Comparison of ENCODE assay signal across 8 mouse cellular contexts in genomic region chr6:89631809-89632562, GRCm38 (mm10). TPM values are rescaled to one million over a fixed set of nuclear protein-coding genes. Genes with fewer than 3 reads are reported as not detected.
A peak's percentile ranks its signal among the peaks of the same experiment; 100 is the strongest.
DNase-seq lines count a peak whose midpoint lies in the region; ATAC-seq and TF ChIP-seq lines count a peak whose summit lies in the region.

No protein-coding gene starts in this region.

- H3K9ac ChIP-seq in heart, embryonic 16.5 days (ENCODE audit: low read length), result no peak overlapping the region
- H3K9ac ChIP-seq in lung, embryonic 14.5 days, result no peak overlapping the region

- H3K27ac ChIP-seq in heart, embryonic 16.5 days (ENCODE audit: low read length), result no peak overlapping the region
- no peak overlapping the region for H3K27ac ChIP-seq in lung, embryonic 14.5 days (ENCODE audit: low read depth)
- no peak overlapping the region for H3K27ac ChIP-seq in thymus, adult 2 months (ENCODE audit: control insufficient read depth, insufficient read depth, low read length)

- H3K4me3 ChIP-seq in heart, embryonic 16.5 days (ENCODE audit: low read length), result no peak overlapping the region
- H3K4me3 ChIP-seq in lung, embryonic 14.5 days (ENCODE audit: low read depth, low read length), result no peak overlapping the region
- H3K4me3 ChIP-seq in thymus, adult 2 months (ENCODE audit: control insufficient read depth, insufficient read depth, low read length), result no peak overlapping the region

- peak overlapping the region; percentile 23; the same call in 1 of the 2 replicates for H3K4me2 ChIP-seq in heart, embryonic 16.5 days (ENCODE audit: low read depth, low read length)
- H3K4me2 ChIP-seq in lung, embryonic 14.5 days, result peak overlapping the region; percentile 21; the same call in 1 of the 2 replicates

- TF ChIP-seq POLR2A in brain, embryonic 14.5 days (IDR thresholded peaks at IDR 0.05; ENCODE audit: borderline replicate concordance, extremely low read depth, insufficient read depth, insufficient read length, poor library complexity, severe bottlenecking), result no peak
- TF ChIP-seq POLR2A in thymus, adult 2 months (IDR thresholded peaks at IDR 0.05; ENCODE audit: control insufficient read depth, extremely low read depth, insufficient read depth, low read length, poor library complexity), result no peak

- peaks cover 5% of the 10 kb centered on the region; the same call in 1 of the 2 replicates for H3K27me3 ChIP-seq in heart, embryonic 16.5 days (ENCODE audit: control insufficient read depth, insufficient read depth, low read length)
- no peaks in the 10 kb centered on the region for H3K27me3 ChIP-seq in lung, embryonic 14.5 days (ENCODE audit: insufficient read depth, low read length)
- no peaks in the 10 kb centered on the region for H3K27me3 ChIP-seq in thymus, adult 2 months (ENCODE audit: control insufficient read depth, insufficient read depth, low read length)

- peaks cover 12% of the 10 kb centered on the region for H3K4me1 ChIP-seq in heart, embryonic 16.5 days (ENCODE audit: control insufficient read depth, insufficient read depth, low read length)
- no peaks in the 10 kb centered on the region for H3K4me1 ChIP-seq in lung, embryonic 14.5 days (ENCODE audit: insufficient read depth)
- no peaks in the 10 kb centered on the region for H3K4me1 ChIP-seq in thymus, adult 2 months (replicated peaks; ENCODE audit: control insufficient read depth, insufficient read depth, low read length)

- H3K36me3 ChIP-seq in heart, embryonic 16.5 days (ENCODE audit: control insufficient read depth, insufficient read depth), result no peaks in the 10 kb centered on the region
- no peaks in the 10 kb centered on the region for H3K36me3 ChIP-seq in lung, embryonic 14.5 days (ENCODE audit: insufficient read depth)
- no peaks in the 10 kb centered on the region for H3K36me3 ChIP-seq in thymus, adult 2 months (ENCODE audit: control insufficient read depth, insufficient read depth, low read length)

- H3K9me3 ChIP-seq in heart, embryonic 16.5 days (replicated peaks; ENCODE audit: control insufficient read depth, low read length), result no peaks in the 10 kb centered on the region
- no peaks in the 10 kb centered on the region for H3K9me3 ChIP-seq in lung, embryonic 14.5 days (ENCODE audit: low read depth, low read length)

- peak; percentile 24; the same call in 1 of the 2 replicates for ATAC-seq in heart, embryonic 16.5 days (replicated peaks; ENCODE audit: extremely low read depth, insufficient read depth, low FRiP score)
- ATAC-seq in lung, embryonic 14.5 days (ENCODE audit: insufficient read depth), result peak; percentile 75; the same call in 1 of the 2 replicates

- WGBS in heart, embryonic 16.5 days, result 12% methylated on average over 10 of the region's 10 CpGs
- WGBS in lung, embryonic 14.5 days, result 9% methylated on average over 10 of the region's 10 CpGs
- WGBS in thymus, adult 2 months, result 19% methylated on average over 10 of the region's 10 CpGs

- TF ChIP-seq CTCF in brain, embryonic 14.5 days (IDR thresholded peaks at IDR 0.05; ENCODE audit: borderline replicate concordance, extremely low read depth, insufficient read depth, insufficient read length), result peak; percentile 84
- peak; percentile 88 for TF ChIP-seq CTCF in lung, embryonic 14.5 days (IDR thresholded peaks at IDR 0.05; ENCODE audit: low read depth)
- TF ChIP-seq CTCF in thymus, adult 2 months (IDR thresholded peaks at IDR 0.05; ENCODE audit: borderline replicate concordance, control insufficient read depth, extremely low read depth, insufficient read depth, low read length, poor library complexity), result no peak

- peak; percentile 63 to 74 for DNase-seq in CD8-positive naive resting alpha-beta T cell, adult 2 months (ENCODE audit: low read depth in 2 of 2, low spot score in 2 of 2)
- DNase-seq in brain, embryonic 14.5 days (ENCODE audit: low read depth), result peak; percentile 96
- DNase-seq in fibroblast of lung, adult 2 months (ENCODE audit: low read depth), result peak; percentile 32
- DNase-seq in kidney, postnatal 36 days, result peak; percentile 89 to 90
- peak; percentile 90 for DNase-seq in lung, embryonic 14.5 days
- DNase-seq in ovary, adult 18-20 months (ENCODE audit: low spot score), result peak; percentile 52
- DNase-seq in thymus, adult 2 months, result peak; percentile 64

RNA-seq across cellular contexts. Expression of gene Txnrd3, which starts 11.8 kb away (rescaled TPM):
- 9.6 and 11.0 TPM in 2 replicates for polyA plus RNA-seq in brain, embryonic 14.5 days (2012; rRNA removed)
- 14.3 and 15.3 TPM in 2 replicates for polyA plus RNA-seq in heart, embryonic 16.5 days (2015; fragmentation: Nextera tagmentation; extraction: Ambion mirVana)
- 14.6 and 14.9 TPM in 2 replicates for polyA plus RNA-seq in lung, embryonic 14.5 days (2014; fragmentation: Nextera tagmentation; extraction: Ambion mirVana)
- 8.8 and 10.2 TPM in 2 replicates for polyA plus RNA-seq in thymus, adult 2 months (2012; rRNA removed)

RNA-seq across cellular contexts. Expression of gene Chchd6, which starts 36.5 kb away (rescaled TPM):
- polyA plus RNA-seq in brain, embryonic 14.5 days (2012; rRNA removed), result 142 and 219 TPM in 2 replicates
- polyA plus RNA-seq in heart, embryonic 16.5 days (2015; fragmentation: Nextera tagmentation; extraction: Ambion mirVana), result 58.1 TPM in 2 replicates
- 66.9 and 69.3 TPM in 2 replicates for polyA plus RNA-seq in lung, embryonic 14.5 days (2014; fragmentation: Nextera tagmentation; extraction: Ambion mirVana)
- 43.7 and 47.9 TPM in 2 replicates for polyA plus RNA-seq in thymus, adult 2 months (2012; rRNA removed)

Comparison
In these comparisons a context has a peak if more than half of its experiments do, and no peak if none do; other contexts are left out.
1. DNase-seq: peak in every context shown above with its lines; median percentile 96 in brain, embryonic 14.5 days; 90 in lung, embryonic 14.5 days; 90 in kidney, postnatal 36 days; 68 in CD8-positive naive resting alpha-beta T cell, adult 2 months; 64 in thymus, adult 2 months; 52 in ovary, adult 18-20 months; 32 in fibroblast of lung, adult 2 months.